Mouse (Mus musculus) CH12.LX (cell line): Measurements from ENCODE around the gene Ube2e3. TPM values are rescaled to one million over a fixed set of nuclear protein-coding genes. Genes with fewer than 3 reads are reported as not detected.

ENCODE experiments used
- DNase-seq: peaks from one replicate; pipeline ENCODE4 v3.0.0-alpha.2; 2013; ENCODE audit errors: extremely low read depth
- H3K27ac ChIP-seq: 2 replicates; pipeline ENCODE4 v1.5.1; 2012; ENCODE audit warnings: low read depth, mild to moderate bottlenecking, control low read depth, moderate library complexity; ENCODE audit not compliant: insufficient read depth
- H3K27me3 ChIP-seq: replicated peaks from 2 replicates; pipeline ENCODE3; 2012; ENCODE audit warnings: inconsistent platforms
- H3K36me3 ChIP-seq, 2 experiments: replicated peaks in 1 of 2; 2 replicates each; pipeline versions ENCODE3 to v1.6.1; 2012; ENCODE audit warnings: inconsistent platforms in 1 of 2, low read length in 1 of 2, mild to moderate bottlenecking in 1 of 2, mixed read lengths in 1 of 2, moderate library complexity in 1 of 2; ENCODE audit not compliant: control insufficient read depth in 1 of 2, insufficient read depth in 1 of 2
- H3K4me1 ChIP-seq, 2 experiments: 2 replicates each; pipeline ENCODE4 v1.6.1; 2012; ENCODE audit warnings: inconsistent platforms in 1 of 2, moderate library complexity in 1 of 2; ENCODE audit not compliant: insufficient read depth in 2 of 2, control insufficient read depth in 1 of 2
- H3K4me2 ChIP-seq: 2 replicates; pipeline ENCODE4 v1.6.1; 2012; ENCODE audit warnings: low read depth, mild to moderate bottlenecking, control low read depth; ENCODE audit not compliant: poor library complexity, insufficient read depth, severe bottlenecking
- H3K4me3 ChIP-seq, 3 experiments: fragments of 150-350 bp in 1 of 3; sonication (generic) in 1 of 3; replicated peaks in 1 of 3; 2 replicates each; pipeline versions ENCODE3 to v1.5.1; 2011 to 2012; ENCODE audit warnings: low read depth in 2 of 3, low read length in 2 of 3, mild to moderate bottlenecking in 2 of 3, moderate library complexity in 2 of 3, control low read depth in 1 of 3, improper control_type of control experiment in 1 of 3, inconsistent platforms in 1 of 3, mixed read lengths in 1 of 3; ENCODE audit not compliant: poor library complexity in 1 of 3
- H3K79me2 ChIP-seq: replicated peaks from 2 replicates; pipeline ENCODE4 v1.6.1; 2012; ENCODE audit warnings: mild to moderate bottlenecking, moderate library complexity; ENCODE audit not compliant: control insufficient read depth, poor library complexity, insufficient read depth, severe bottlenecking; ENCODE audit errors: extremely low read depth
- H3K9ac ChIP-seq: 2 replicates; pipeline ENCODE4 v1.6.1; 2012; ENCODE audit warnings: low read depth, mild to moderate bottlenecking, control low read depth, moderate library complexity; ENCODE audit not compliant: insufficient read depth
- H3K9me3 ChIP-seq: replicated peaks from 2 replicates; pipeline ENCODE3; 2012; ENCODE audit warnings: low read length, inconsistent platforms, mixed read lengths
- CHD2 ChIP-seq: IDR thresholded peaks from 2 replicates; pipeline ENCODE4 v1.6.1; 2011; ENCODE audit warnings: low read length, improper control_type of control experiment
- CTCF ChIP-seq, 2 experiments: IDR thresholded peaks in 1 of 2; conservative IDR thresholded peaks in 1 of 2; 2 replicates each; pipeline ENCODE4 v1.5.1; 2011 to 2012; ENCODE audit warnings: low read depth in 2 of 2, low read length in 2 of 2, improper control_type of control experiment in 1 of 2, inconsistent platforms in 1 of 2, mild to moderate bottlenecking in 1 of 2, moderate library complexity in 1 of 2
- ELF1 ChIP-seq: IDR thresholded peaks from 2 replicates; pipeline ENCODE4 v1.6.1; 2014; ENCODE audit warnings: low read depth, mild to moderate bottlenecking, inconsistent platforms, low read length, improper control_type of control experiment
- GABPA ChIP-seq: IDR thresholded peaks from 2 replicates; pipeline ENCODE4 v1.6.1; 2012; ENCODE audit warnings: low read depth, low read length, improper control_type of control experiment, inconsistent platforms; ENCODE audit not compliant: insufficient replicate concordance
- JUN ChIP-seq: IDR thresholded peaks from 2 replicates; pipeline ENCODE4 v1.6.1; 2011; ENCODE audit warnings: low read depth, mild to moderate bottlenecking, low read length, improper control_type of control experiment, moderate library complexity; ENCODE audit not compliant: insufficient read depth
- JUND ChIP-seq: conservative IDR thresholded peaks from 2 replicates; pipeline ENCODE4 v1.6.1; 2011; ENCODE audit warnings: low read depth, low read length, improper control_type of control experiment
- KAT2A ChIP-seq: IDR thresholded peaks from 2 replicates; pipeline ENCODE4 v1.6.1; 2012; ENCODE audit warnings: low read length, improper control_type of control experiment, inconsistent platforms; ENCODE audit not compliant: insufficient replicate concordance
- MAX ChIP-seq: IDR thresholded peaks from 2 replicates; pipeline ENCODE4 v1.6.1; 2011; ENCODE audit warnings: low read length, improper control_type of control experiment
- MEF2A ChIP-seq: IDR thresholded peaks from 2 replicates; pipeline ENCODE4 v1.6.1; 2014; ENCODE audit warnings: low read depth, mild to moderate bottlenecking, inconsistent platforms, low read length, improper control_type of control experiment, borderline replicate concordance
- MYC ChIP-seq: IDR thresholded peaks from 2 replicates; pipeline ENCODE4 v1.6.1; 2011; ENCODE audit warnings: low read depth, mild to moderate bottlenecking, improper control_type of control experiment, low read length
- PAX5 ChIP-seq: IDR thresholded peaks from 2 replicates; pipeline ENCODE4 v1.6.1; 2012; ENCODE audit warnings: low read length, inconsistent platforms, mixed read lengths
- POLR2AphosphoS2 ChIP-seq: IDR thresholded peaks from 2 replicates; pipeline ENCODE4 v1.6.1; 2011; ENCODE audit warnings: low read depth, low read length, improper control_type of control experiment
- RCOR1 ChIP-seq: conservative IDR thresholded peaks from 2 replicates; pipeline ENCODE4 v1.6.1; 2012; ENCODE audit warnings: low read depth, mild to moderate bottlenecking, inconsistent platforms, low read length, improper control_type of control experiment
- SIN3A ChIP-seq: IDR thresholded peaks from 2 replicates; pipeline ENCODE4 v1.6.1; 2012; ENCODE audit warnings: low read length, improper control_type of control experiment, inconsistent platforms
- TBP ChIP-seq: conservative IDR thresholded peaks from 2 replicates; pipeline ENCODE4 v1.6.1; 2011; ENCODE audit warnings: low read depth, low read length, improper control_type of control experiment
- USF2 ChIP-seq: conservative IDR thresholded peaks from 2 replicates; pipeline ENCODE4 v1.6.1; 2011; ENCODE audit warnings: low read depth, low read length, improper control_type of control experiment
- dilution Hi-C: fragments of 300-500 bp; cut with MboI; formaldehyde crosslinking; loops from 2 replicates; pipeline ENCODE4 v1.14.3; 2020; ENCODE audit warnings: low sequenced_read_pairs; ENCODE audit not compliant: extremely low pct_unique_long_range_greater_than_20kb, extremely low pct_ligation_motif_present
- in situ Hi-C: fragments of 300-500 bp; cut with MboI; formaldehyde crosslinking; loops from 3 replicates; pipeline ENCODE4 v1.14.3; 2019; ENCODE audit warnings: low sequenced_read_pairs, low pct_ligation_motif_present, low pct_unique_long_range_greater_than_20kb, mixed read lengths
- polyA plus RNA-seq: library from polyadenylated mRNA; unstranded; fragments of >175 nt; gene quantifications from 2 replicates; pipeline ENCODE4 v1.2.1, GENCODE M21; 2012; ENCODE audit warnings: low read depth; ENCODE audit not compliant: insufficient read length
- total RNA-seq, 2 experiments: library from RNA; depleted of rRNA; stranded (reverse); fragments of 300-350 nt in 1 of 2; fragments of >200 nt in 1 of 2; gene quantifications; 2 replicates each; pipeline ENCODE4 v1.2.3; 2012 to 2014

The Ube2e3 gene
- total and polyA plus RNA-seq, 3 experiments, result 22.1 to 66.4 (median 44.7) TPM

DNA sequence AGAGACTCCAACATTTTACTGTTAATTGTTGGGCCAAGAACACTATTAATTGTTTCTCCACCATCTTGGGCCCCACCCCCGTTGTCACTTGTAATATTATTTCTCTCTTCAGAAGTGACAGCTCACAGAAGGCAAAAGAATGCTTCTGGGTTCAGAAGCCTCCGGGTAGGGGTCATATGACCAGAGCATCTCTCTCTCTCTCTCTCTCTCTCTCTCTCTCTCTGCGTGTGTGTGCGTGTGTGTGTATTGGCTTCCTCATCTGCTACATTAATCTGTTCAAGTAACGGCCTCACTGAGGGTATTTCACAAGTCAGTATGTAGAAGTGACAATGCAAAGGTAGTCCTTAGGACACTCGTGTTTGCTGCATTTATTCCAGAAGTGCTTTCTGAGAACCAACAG lies 9.3 kb upstream of the Ube2e3 start:
- no peaks in the 10 kb centered on the region for H3K4me1 ChIP-seq
- in situ Hi-C loops (no loop called here), dilution Hi-C loops (no loop called here)
- no peak overlapping the region for H3K4me2 ChIP-seq
- H3K4me3 ChIP-seq, result no peak overlapping the region
- no peaks in the 10 kb centered on the region for H3K9me3 ChIP-seq
- no peak overlapping the region for H3K27ac ChIP-seq
- TF ChIP-seq USF2 (no peak), JUN (no peak), CTCF (conservative IDR thresholded peaks at IDR 0.05 in 1 of 2, IDR thresholded peaks at IDR 0.05 in 1 of 2; ENCODE audit: low read depth in 2 of 2, low read length in 2 of 2) (no peak), ELF1 (no peak), MEF2A (no peak), RCOR1 (no peak)
- H3K79me2 ChIP-seq, result no peaks in the 10 kb centered on the region
- no peak overlapping the region for H3K9ac ChIP-seq
- DNase-seq, result no peak
- no peaks in the 10 kb centered on the region for H3K27me3 ChIP-seq
- H3K36me3 ChIP-seq, result no peaks in the 10 kb centered on the region

GRCm38 (mm10) chr2:78859266-78860087 lies 8.4 kb upstream of the Ube2e3 start:
- Histone ChIP-seq H3K4me3 (no peak overlapping the region), H3K27ac (no peak overlapping the region), H3K9ac (no peak overlapping the region), H3K9me3 (no peaks in the 10 kb centered on the region), H3K4me1 (no peaks in the 10 kb centered on the region), H3K36me3 (no peaks in the 10 kb centered on the region), H3K4me2 (no peak overlapping the region), H3K27me3 (no peaks in the 10 kb centered on the region), H3K79me2 (no peaks in the 10 kb centered on the region)
- no peak for DNase-seq
- in situ Hi-C loops (no loop called here), dilution Hi-C loops (no loop called here)
- no peak for TF ChIP-seq TBP
- no peak for TF ChIP-seq KAT2A
- TF ChIP-seq POLR2AphosphoS2, result no peak
- no peak for TF ChIP-seq MYC
- no peak for TF ChIP-seq JUND
- no peak for TF ChIP-seq MAX
- TF ChIP-seq GABPA, result no peak
- no peak for TF ChIP-seq PAX5
- TF ChIP-seq SIN3A, result no peak
- no peak for TF ChIP-seq CHD2
